Mouse (Mus musculus): Measurements from ENCODE around the gene Ddn. TPM values are rescaled to one million over a fixed set of nuclear protein-coding genes. Genes with fewer than 3 reads are reported as not detected.
"Not testable (repeated sequence)": the region's sequence is repeated elsewhere in the genome, so short reads cannot be mapped to it uniquely, and the experiment has no call there.

Gene Ddn
- polyA plus RNA-seq, 1 experiment from 2014 or later = 0.04 TPM

DNA sequence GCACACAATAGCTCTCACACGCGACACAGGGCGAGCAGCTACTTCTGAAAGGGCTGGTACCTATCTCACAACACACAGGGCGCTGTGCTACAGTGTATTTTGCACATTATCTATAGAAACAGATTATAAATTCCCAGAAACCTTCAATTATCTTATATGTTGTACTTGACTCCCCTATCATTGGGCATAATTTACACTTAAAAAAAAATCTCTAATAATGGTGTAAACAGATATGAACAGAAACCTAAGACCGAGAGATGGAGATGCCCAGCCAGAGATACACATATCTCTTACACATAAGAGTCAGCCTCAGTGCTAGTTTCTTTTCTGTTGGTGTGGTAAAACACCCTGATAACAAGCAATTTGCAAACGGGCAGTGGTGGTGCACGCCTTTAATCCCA is 18.3 kb upstream of the Ddn start:
- H3K27ac ChIP-seq = no peak overlapping the region
- H3K4me3 ChIP-seq = no peak overlapping the region
- no peaks in the 10 kb centered on the region for H3K27me3 ChIP-seq
- H3K9me3 ChIP-seq = no peaks in the 10 kb centered on the region
- peaks cover 31% of the 10 kb centered on the region for H3K36me3 ChIP-seq
- no peak overlapping the region for H3K4me2 ChIP-seq
- no peak overlapping the region for H3K9ac ChIP-seq
- no peak for ATAC-seq (ENCODE audit: borderline replicate concordance, extremely low read depth, low FRiP score, low TSS enrichment)
- 85% methylated on average over 7 of the region's 7 CpGs for WGBS
- H3K4me1 ChIP-seq = peaks cover 22% of the 10 kb centered on the region

DNA sequence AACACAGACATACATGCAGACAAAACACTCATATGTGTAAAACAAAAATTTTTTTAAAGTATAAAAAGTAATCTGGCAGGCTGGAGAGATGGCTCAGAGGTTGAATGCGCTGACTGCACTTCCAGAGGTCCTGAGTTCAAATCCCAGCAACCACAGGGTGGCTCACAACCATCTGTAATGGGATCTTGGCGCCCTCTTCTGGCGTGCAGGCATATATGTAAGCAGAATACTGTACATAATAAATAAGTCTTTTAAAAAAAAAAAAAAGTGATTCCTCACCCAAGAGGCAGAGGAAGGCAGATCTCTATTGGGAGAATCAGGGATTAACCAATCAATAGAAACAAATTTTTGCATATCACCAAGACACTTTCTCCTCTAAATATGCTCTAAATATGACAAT is 14.1 kb upstream of the Ddn start:
- Histone ChIP-seq H3K9me3 (no peaks in the 10 kb centered on the region), H3K4me1 (no peaks in the 10 kb centered on the region), H3K9ac (no peak overlapping the region), H3K27me3 (no peaks in the 10 kb centered on the region), H3K4me3 (no peak overlapping the region), H3K36me3 (peaks cover 39% of the 10 kb centered on the region), H3K27ac (no peak overlapping the region), H3K4me2 (no peak overlapping the region)
- WGBS = 64% methylated on average over 3 of the region's 3 CpGs
- no peak for ATAC-seq (ENCODE audit: borderline replicate concordance, extremely low read depth, low FRiP score, low TSS enrichment)

DNA sequence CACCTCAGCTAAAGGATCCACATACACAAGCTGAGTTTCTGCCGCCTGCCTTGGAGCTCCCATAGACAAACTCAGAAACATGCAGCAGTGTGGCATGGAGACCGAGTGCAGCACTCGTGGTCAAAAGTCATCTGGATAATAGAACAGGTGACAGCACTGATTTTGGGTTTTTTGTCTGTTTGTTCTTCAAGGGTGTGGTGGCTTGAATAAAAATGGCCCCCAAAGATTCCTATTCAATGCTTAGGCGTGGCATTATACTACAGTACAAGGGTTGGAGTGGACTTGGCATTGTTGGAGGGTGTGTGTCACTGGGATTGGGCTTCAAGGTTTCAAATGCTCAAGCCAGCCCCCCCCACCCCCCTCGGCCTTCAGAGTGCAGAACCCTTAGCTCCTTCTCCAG is 12.9 kb upstream of the Ddn start:
- H3K4me1 ChIP-seq = no peaks in the 10 kb centered on the region
- no peak for ATAC-seq (ENCODE audit: borderline replicate concordance, extremely low read depth, low FRiP score, low TSS enrichment)
- 88% methylated on average over 5 of the region's 5 CpGs for WGBS
- no peaks in the 10 kb centered on the region for H3K27me3 ChIP-seq
- H3K9me3 ChIP-seq = no peaks in the 10 kb centered on the region
- H3K4me2 ChIP-seq = no peak overlapping the region
- H3K36me3 ChIP-seq = peaks cover 37% of the 10 kb centered on the region
- no peak overlapping the region for H3K4me3 ChIP-seq
- H3K27ac ChIP-seq = no peak overlapping the region
- no peak overlapping the region for H3K9ac ChIP-seq

DNA sequence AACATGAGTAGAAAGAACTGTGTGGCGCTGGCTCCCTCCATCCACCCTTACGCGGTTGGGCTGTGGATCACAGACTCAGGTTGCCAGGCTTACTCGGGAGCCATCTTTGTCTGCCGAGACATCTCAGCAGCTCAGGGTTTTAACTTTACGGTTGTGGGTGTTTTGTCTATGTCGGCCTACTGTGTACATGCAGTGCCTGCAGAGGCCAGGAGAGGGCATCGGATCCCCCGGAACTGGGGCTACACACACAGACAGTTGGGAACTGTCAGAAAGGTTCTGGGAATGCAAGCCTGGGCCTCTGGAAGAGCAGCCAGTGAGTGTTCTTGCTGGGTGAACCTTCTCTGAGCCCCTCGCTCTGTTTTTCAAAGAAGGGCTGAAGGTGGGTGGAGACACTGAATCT is 12.1 kb upstream of the Ddn start:
- H3K27me3 ChIP-seq = no peaks in the 10 kb centered on the region
- no peak overlapping the region for H3K9ac ChIP-seq
- no peaks in the 10 kb centered on the region for H3K4me1 ChIP-seq
- no peak for ATAC-seq (ENCODE audit: borderline replicate concordance, extremely low read depth, low FRiP score, low TSS enrichment)
- no peak overlapping the region for H3K4me3 ChIP-seq
- H3K27ac ChIP-seq = no peak overlapping the region
- H3K4me2 ChIP-seq = no peak overlapping the region
- 38% methylated on average over 10 of the region's 10 CpGs for WGBS
- peaks cover 45% of the 10 kb centered on the region for H3K36me3 ChIP-seq
- no peaks in the 10 kb centered on the region for H3K9me3 ChIP-seq

DNA sequence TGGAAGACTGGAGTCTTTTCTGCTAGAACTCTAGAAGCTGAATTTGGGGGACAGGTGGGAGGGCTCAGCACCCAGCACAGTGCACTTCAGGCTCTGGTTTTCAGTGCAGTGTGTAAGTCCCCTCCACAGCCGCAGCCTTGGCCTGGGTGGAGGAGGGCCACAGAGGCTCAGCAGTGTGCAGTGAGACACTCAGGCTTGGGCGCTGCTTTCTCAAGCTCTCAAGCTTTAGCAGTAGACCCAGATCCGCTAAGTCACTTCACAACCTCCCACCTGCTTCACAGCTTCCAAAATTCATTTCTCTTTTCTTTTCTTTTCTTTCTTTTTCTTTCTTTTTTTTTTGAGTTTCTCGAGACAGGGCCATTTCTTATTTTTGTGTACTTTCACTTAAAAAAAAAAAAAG is 11.6 kb upstream of the Ddn start:
- Histone ChIP-seq H3K4me3 (no peak overlapping the region), H3K27me3 (no peaks in the 10 kb centered on the region), H3K4me1 (no peaks in the 10 kb centered on the region), H3K9ac (no peak overlapping the region), H3K4me2 (no peak overlapping the region), H3K27ac (no peak overlapping the region), H3K9me3 (no peaks in the 10 kb centered on the region), H3K36me3 (peaks cover 45% of the 10 kb centered on the region)
- no peak for ATAC-seq (ENCODE audit: borderline replicate concordance, extremely low read depth, low FRiP score, low TSS enrichment)
- WGBS = 82% methylated on average over 4 of the region's 4 CpGs

DNA sequence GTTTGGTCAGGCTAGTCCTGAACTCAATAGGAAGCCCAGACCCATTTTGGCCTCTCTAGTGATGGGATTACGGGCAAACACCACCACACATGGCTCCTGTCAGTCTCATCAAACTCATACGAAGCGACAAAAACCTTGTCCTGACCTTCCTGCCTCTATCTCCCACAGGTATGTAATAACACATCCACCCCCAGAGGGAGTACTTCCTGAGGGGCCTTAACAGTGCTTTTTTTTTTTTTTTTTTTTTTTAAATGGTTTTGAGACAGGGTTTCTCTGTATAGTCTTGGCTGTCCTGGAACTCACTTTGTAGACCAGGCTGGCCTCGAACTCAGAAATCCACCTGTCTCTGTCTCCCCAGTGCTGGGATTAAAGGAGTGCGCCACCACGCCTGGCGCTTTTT is 8.9 kb upstream of the Ddn start:
- H3K4me3 ChIP-seq = no peak overlapping the region
- no peaks in the 10 kb centered on the region for H3K27me3 ChIP-seq
- H3K9me3 ChIP-seq = no peaks in the 10 kb centered on the region
- H3K9ac ChIP-seq = no peak overlapping the region
- no peak overlapping the region for H3K27ac ChIP-seq
- 91% methylated on average over 7 of the region's 7 CpGs for WGBS
- H3K4me2 ChIP-seq = no peak overlapping the region
- no peak for ATAC-seq (ENCODE audit: borderline replicate concordance, extremely low read depth, low FRiP score, low TSS enrichment)
- peaks cover 43% of the 10 kb centered on the region for H3K36me3 ChIP-seq
- no peaks in the 10 kb centered on the region for H3K4me1 ChIP-seq

DNA sequence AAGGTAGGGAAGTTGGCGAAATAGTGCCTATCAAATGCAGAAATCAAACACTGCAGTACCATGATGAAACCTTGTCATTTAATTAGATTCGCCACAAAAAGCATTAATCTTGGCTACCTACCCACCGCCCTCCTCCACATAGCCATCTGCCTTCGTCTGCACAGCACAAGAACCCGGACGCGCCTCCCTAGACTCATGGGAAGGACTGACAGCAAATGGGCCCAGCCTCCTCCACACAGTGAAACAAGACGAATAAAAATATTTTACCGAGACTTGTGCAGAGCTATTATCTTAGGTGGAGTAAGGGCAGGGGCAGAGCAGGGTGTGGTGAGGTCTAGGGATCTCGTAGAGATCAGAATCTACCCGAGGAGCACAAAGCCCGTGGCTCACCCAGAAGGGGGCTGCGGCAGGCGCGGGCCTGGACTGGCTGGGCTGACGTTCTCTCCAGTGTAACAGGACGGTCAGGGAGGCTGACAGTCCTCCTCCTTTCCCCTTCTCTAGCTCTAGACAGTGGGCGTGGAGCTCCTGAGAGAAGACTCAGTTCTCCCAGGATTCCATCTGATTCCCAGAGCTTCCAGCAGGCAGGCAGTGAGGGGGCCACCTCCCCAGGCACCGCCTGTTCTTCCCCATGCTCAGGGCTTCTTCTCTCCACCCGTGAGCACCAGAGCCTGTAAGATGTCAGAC is 3.6 kb upstream of the Ddn start:
- WGBS = 88% methylated on average over 20 of the region's 20 CpGs
- ATAC-seq (ENCODE audit: borderline replicate concordance, extremely low read depth, low FRiP score, low TSS enrichment) = no peak
- Histone ChIP-seq H3K4me3 (no peak overlapping the region), H3K9me3 (no peaks in the 10 kb centered on the region), H3K9ac (no peak overlapping the region), H3K36me3 (peaks cover 52% of the 10 kb centered on the region), H3K27ac (no peak overlapping the region), H3K4me2 (no peak overlapping the region), H3K4me1 (peaks cover 12% of the 10 kb centered on the region), H3K27me3 (peaks cover 24% of the 10 kb centered on the region)

DNA sequence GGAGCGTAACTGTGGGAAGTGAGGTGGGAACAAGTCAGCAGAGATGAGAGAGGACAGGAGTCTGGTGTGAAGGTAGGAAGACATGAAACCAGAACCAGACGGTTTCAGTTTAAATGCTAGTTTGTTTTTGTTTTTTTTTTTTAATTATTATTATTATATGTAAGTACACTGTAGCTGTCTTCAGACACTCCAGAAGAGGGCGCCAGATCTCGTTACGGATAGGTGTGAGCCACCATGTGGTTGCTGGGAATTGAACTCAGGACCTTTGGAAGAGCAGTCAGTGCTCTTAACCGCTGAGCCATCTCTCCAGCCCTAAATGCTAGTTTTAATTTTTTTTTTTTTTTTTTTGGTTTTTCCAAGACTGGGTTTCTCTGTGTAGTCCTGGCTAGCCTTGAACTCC is 922 bp upstream of the Ddn start:
- 70% methylated on average over 6 of the region's 6 CpGs for WGBS
- ATAC-seq (ENCODE audit: borderline replicate concordance, extremely low read depth, low FRiP score, low TSS enrichment); H3K4me3 ChIP-seq; H3K27ac ChIP-seq; H3K4me2 ChIP-seq; H3K9me3 ChIP-seq; H3K9ac ChIP-seq: not testable (repeated sequence)
- peaks cover 38% of the 10 kb centered on the region for H3K36me3 ChIP-seq
- H3K27me3 ChIP-seq = peaks cover 50% of the 10 kb centered on the region
- peaks cover 36% of the 10 kb centered on the region for H3K4me1 ChIP-seq

DNA sequence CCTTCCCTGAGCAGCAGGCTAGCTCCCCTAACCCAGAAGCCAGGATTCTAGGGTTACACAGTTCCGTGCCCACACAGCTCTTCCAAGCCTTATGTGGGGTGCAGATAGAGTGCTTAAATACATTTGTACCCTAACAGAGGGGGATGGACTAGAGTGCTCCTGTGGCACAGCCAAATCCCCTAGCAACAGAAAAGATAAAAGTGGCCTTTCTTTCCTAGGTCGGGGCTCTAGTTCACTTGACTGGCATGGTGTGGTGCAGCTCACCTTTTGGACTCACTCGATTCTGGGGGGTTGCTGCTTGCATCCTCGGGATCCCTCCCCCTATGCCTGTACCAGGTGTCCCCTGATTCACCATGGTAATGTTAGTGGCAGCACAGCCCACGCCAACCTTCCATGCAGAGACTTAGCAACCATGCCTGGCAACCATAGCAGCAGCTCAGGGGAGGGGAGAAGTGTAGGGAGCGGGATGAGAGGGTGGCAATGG is 597 bp downstream of the Ddn start:
- Histone ChIP-seq H3K36me3 (peaks cover 27% of the 10 kb centered on the region), H3K27ac (no peak overlapping the region), H3K4me3 (no peak overlapping the region), H3K4me1 (peaks cover 43% of the 10 kb centered on the region), H3K27me3 (peaks cover 65% of the 10 kb centered on the region), H3K4me2 (peak overlapping the region; percentile 86; the same call in 1 of the 2 replicates), H3K9ac (peak overlapping the region; percentile 41; the same call in 1 of the 2 replicates), H3K9me3 (no peaks in the 10 kb centered on the region)
- no peak for ATAC-seq (ENCODE audit: borderline replicate concordance, extremely low read depth, low FRiP score, low TSS enrichment)
- WGBS = 16% methylated on average over 6 of the region's 6 CpGs

DNA sequence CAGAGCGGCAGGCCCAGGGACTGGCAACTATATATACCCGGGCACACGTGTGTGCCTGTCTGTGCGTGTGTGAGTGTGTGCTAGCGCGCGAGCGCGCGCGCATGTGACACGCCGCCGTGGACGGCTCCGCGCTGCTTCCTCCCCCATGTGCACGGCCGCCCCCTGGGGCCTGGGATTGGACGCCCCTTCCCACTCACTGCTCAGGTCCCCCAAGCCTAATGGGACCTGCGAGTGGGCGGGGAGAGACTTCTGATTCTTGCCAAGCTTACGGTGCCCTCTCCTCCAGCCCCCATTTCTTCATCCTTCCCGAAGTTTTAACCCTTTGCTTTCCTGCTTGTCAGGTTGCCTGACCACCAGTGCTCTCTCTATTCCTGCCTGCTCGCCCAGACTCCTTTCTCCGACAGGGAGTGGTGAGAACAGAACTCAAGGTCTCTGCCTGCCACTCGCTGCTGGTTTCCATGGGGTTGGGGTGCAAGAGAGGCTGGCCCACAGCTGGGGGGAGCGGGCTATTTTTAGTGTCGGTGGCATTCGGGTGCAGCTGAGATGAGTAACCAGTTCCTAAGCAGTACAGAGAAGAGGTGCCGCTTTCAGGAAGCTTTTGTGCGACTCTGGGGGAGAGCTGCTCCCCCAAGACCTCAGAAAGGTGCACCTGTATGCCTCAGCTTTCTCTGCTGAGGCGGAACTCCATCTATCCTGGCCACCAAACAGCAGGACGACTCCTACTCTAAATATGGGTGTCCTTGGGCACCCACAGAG is 1.2 kb downstream of the Ddn start:
- peak overlapping the region; percentile 86 for H3K4me2 ChIP-seq
- H3K9me3 ChIP-seq = no peaks in the 10 kb centered on the region
- H3K4me3 ChIP-seq = peak overlapping the region; percentile 42
- peaks cover 71% of the 10 kb centered on the region for H3K27me3 ChIP-seq
- WGBS = under 1% methylated on average over 34 of the region's 34 CpGs
- no peak for ATAC-seq (ENCODE audit: borderline replicate concordance, extremely low read depth, low FRiP score, low TSS enrichment)
- H3K9ac ChIP-seq = peak overlapping the region; percentile 41
- no peak overlapping the region for H3K27ac ChIP-seq
- peaks cover 43% of the 10 kb centered on the region for H3K4me1 ChIP-seq
- peaks cover 20% of the 10 kb centered on the region for H3K36me3 ChIP-seq

DNA sequence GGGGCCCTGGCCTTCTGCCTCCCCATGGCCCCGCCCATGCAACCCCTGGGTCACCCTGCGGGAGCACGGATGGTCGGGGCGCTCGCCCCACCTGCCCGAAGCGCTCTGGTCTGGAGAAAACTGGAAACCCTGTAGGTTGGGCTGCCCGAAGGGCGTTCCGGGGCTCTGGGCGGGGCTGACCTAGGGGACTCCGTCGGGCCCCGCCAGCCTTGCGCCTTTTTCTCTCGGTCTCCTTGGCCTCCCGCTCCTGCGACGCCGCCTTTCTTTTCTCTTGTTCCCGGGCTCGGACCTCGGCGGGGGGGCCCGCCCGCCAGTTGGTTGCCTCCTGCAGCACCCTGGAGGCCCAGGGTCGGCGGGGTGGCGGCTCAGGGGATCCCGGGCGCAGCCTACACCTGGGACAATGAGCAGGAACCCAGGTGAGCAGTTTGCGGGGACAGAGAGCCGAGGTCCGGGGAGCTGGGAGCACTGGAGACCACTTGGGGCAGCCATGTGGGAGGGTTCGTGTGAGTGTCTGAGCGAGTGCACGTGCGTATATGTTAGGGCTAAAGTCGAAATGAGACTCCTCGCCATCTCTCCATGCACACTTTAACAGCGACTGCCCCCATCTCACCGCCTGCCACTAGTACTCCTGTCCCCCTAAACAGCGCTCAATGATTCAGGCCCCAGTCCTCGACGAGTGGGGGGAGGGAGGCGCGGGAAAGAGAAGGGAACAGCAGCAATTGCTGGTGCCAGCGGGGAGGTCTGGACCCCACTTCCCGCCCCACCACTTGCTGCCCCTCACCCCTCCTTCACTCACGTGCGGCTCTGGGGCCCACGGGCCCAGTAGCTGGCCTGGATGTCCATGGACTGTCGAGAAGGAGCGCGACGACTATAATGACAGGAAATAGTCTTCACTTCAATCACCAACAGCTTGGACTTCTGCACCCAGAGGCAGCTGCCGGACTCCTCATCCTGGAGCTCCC is 2.2 kb downstream of the Ddn start:
- Histone ChIP-seq H3K4me3 (peak overlapping the region; percentile 42), H3K36me3 (0 out of 2 replicates have a peak, but pooled peaks cover 12% of the 10 kb centered on the region), H3K27me3 (peaks cover 81% of the 10 kb centered on the region), H3K9ac (0 out of 2 replicates have a peak overlapping the region, but pooled peaks have one; percentile 41), H3K4me1 (peaks cover 43% of the 10 kb centered on the region), H3K9me3 (no peaks in the 10 kb centered on the region), H3K27ac (no peak overlapping the region), H3K4me2 (peak overlapping the region; percentile 86)
- 2% methylated on average over 58 of the region's 58 CpGs for WGBS
- peak; percentile 14; the same call in 1 of the 2 replicates for ATAC-seq (ENCODE audit: borderline replicate concordance, extremely low read depth, low FRiP score, low TSS enrichment)

Measured in lung, embryonic 15.5 days (tissue).